Mouse (Mus musculus): ENCODE results near the gene Adgre5.

- TF ChIP-seq CTCF (IDR thresholded peaks at IDR 0.05; ENCODE audit: insufficient read depth, low read length) (no peak), POLR2A (IDR thresholded peaks at IDR 0.05; ENCODE audit: borderline replicate concordance, extremely low read depth, low read depth, low read length) (no peak)
Measured at GRCm38 (mm10) chr8:83773452-83773846, 32.3 kb upstream of the Adgre5 start.

All from lung, adult 2 months (tissue).